Mouse (Mus musculus) thymus, adult 18-20 months (tissue): ENCODE measurements around the gene Sctr.

Experiments used
- DNase-seq, 2 experiments: peaks; one replicate each; pipeline ENCODE4 v3.0.0; 2022; ENCODE audit warnings: mixed read lengths in 2 of 2

Sctr gene

GRCm38 (mm10) chr1:120109741-120110432 lies 103.2 kb downstream of the Sctr start:
- DNase-seq, result no peak

DNA sequence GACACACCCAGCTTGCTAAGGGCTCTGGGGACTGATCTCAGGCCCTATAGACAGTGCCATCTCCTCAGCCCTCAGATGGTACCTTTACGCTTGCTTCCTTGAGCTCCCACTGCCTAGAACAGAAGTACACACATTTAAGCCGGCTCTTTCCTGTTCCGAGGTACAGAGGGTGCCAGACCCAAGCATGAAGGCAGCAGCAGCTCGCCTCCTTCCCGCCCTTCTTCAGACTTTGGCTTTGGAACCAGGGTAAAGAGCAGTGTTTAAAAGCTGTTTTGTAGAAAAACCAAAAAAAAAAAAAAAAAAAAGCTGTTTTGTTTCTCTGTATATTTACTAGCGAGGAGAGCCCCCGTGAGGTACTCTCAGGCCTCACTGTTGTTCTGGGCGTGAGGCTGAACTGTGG lies 105.1 kb downstream of the Sctr start:
- no peak for DNase-seq

DNA sequence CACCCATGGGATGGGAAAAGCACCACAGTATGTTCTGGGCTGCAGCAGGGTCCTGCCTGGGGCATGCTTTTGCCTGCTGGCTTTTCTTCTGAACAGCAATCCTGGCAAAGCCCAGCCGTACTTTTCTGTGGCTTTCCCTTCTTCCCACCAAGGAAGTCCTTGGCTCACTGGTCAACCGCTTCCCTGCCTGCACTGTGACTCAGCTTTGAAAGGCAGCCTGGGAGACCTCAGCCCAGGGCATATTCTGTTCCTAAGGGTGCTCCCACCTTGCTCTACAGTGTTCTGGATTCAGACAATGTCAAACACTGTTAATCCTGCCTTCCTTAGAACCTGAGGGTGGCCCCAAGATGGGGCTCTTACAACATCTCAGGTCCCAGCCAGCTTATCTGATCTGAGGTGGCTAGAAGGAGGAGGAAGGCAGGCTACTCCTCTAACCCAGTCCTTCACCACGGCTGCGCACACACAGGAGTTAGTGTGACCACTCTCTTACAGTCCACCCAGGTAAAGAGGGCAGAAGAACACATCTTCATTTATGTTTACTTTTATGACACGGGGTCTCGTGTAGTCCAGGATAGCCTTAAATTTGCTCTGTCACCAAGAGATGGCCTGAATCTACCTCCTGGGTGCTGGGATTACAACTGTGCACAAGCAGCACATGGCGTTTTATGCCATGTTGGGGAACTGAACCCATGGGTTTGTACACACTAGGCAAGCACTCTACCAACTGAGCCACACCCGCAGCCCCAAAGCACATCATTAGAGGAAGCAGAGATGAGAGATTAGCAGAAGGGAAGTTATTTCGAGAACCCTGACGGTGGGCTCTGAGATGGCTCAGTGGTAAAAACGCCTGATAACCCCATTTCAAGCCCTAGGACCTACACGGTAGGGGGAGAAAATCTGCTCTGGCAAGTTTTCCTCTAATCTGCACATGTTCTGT lies 105.8 kb downstream of the Sctr start:
- DNase-seq, result no peak
